Mouse (Mus musculus) liver, embryonic 16.5 days (tissue): ENCODE data around the gene Elf2. TPM values are rescaled to one million over a fixed set of nuclear protein-coding genes. Genes with fewer than 3 reads are reported as not detected.
A peak's percentile ranks its signal among the peaks of the same experiment; 100 is the strongest.
"Not testable (repeated sequence)": the region's sequence is repeated elsewhere in the genome, so short reads cannot be mapped to it uniquely, and the experiment has no call there.

Source experiments
- ATAC-seq: fragments of 200-750 bp; cut with Nextera tagmentation; 2 replicates; pipeline ENCODE4 v1.8.0; 2017; ENCODE audit warnings: low read depth, mild to moderate bottlenecking, moderate number of reproducible peaks, moderate library complexity
- H3K27ac ChIP-seq: fragments of 300-500 bp; sonication (generic); 2 replicates; pipeline ENCODE4 v1.5.1; 2014; ENCODE audit warnings: mild to moderate bottlenecking, low read length
- H3K27me3 ChIP-seq: fragments of 300-500 bp; sonication (generic); 2 replicates; pipeline ENCODE4 v1.6.1; 2014; ENCODE audit warnings: low read depth, low read length, mixed read lengths; ENCODE audit not compliant: control insufficient read depth, insufficient read depth
- H3K36me3 ChIP-seq: fragments of 300-500 bp; sonication (generic); 2 replicates; pipeline ENCODE4 v1.6.1; 2014; ENCODE audit warnings: mild to moderate bottlenecking; ENCODE audit not compliant: control insufficient read depth, insufficient read depth
- H3K4me1 ChIP-seq: fragments of 300-500 bp; sonication (generic); 2 replicates; pipeline ENCODE4 v1.6.1; 2014; ENCODE audit warnings: low read depth, low read length, mixed read lengths; ENCODE audit not compliant: control insufficient read depth
- H3K4me2 ChIP-seq: fragments of 300-500 bp; sonication (generic); 2 replicates; pipeline ENCODE4 v1.6.1; 2014; ENCODE audit warnings: low read depth, low read length, mixed read lengths
- H3K4me3 ChIP-seq: fragments of 300-500 bp; sonication (generic); 2 replicates; pipeline ENCODE4 v1.5.1; 2014; ENCODE audit warnings: low read depth, mild to moderate bottlenecking, low read length
- H3K9ac ChIP-seq: fragments of 300-500 bp; sonication (generic); 2 replicates; pipeline ENCODE4 v1.6.1; 2014; ENCODE audit warnings: low read depth, low read length
- H3K9me3 ChIP-seq: fragments of 300-500 bp; sonication (generic); replicated peaks from 2 replicates; pipeline ENCODE4 v1.6.1; 2016; ENCODE audit warnings: low read length; ENCODE audit not compliant: control insufficient read depth
- WGBS: fragments of 180-500 bp; shearing (Covaris S2); extraction: QIAGEN DNeasy Blood & Tissue Kit; methylation state at CpG from one replicate; pipeline ENCODE4 v1.1.7; 2014; ENCODE audit not compliant: insufficient replicate concordance; 5-methylcytosine and 5-hydroxymethylcytosine counted together
- polyA plus RNA-seq: library from polyadenylated mRNA; unstranded; fragments of >200 nt; fragmentation: Nextera tagmentation; extraction: Ambion mirVana; gene quantifications from 2 replicates; pipeline ENCODE4 v1.2.1, GENCODE M21; 2015

Gene Elf2
- polyA plus RNA-seq, 1 experiment from 2014 or later, result 19.0 TPM

DNA sequence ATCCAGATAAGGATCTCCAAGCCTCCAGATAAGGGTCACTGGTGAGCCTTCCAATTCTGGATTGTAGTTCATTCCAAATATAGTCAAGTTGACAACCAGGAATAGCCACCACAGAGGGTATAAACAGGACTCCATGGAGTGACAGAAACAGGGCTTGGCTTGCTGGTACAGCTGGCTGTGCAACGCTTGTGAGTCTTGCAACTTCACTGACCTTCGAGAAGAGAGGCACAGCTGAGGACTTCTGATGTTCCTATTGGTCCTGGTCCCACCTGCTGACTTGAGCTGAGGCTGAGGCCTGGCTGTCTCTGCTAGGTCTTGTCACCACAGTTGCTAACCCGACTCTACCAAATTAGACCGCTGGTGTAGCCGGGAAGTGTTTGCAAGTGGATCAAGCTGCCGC is 122.1 kb downstream of the Elf2 start:
- not testable (repeated sequence) for H3K27me3 ChIP-seq, H3K9me3 ChIP-seq, H3K36me3 ChIP-seq, ATAC-seq, H3K9ac ChIP-seq, H3K4me2 ChIP-seq, H3K4me3 ChIP-seq, H3K27ac ChIP-seq, H3K4me1 ChIP-seq
- WGBS, result 80% methylated on average over 6 of the region's 6 CpGs

DNA sequence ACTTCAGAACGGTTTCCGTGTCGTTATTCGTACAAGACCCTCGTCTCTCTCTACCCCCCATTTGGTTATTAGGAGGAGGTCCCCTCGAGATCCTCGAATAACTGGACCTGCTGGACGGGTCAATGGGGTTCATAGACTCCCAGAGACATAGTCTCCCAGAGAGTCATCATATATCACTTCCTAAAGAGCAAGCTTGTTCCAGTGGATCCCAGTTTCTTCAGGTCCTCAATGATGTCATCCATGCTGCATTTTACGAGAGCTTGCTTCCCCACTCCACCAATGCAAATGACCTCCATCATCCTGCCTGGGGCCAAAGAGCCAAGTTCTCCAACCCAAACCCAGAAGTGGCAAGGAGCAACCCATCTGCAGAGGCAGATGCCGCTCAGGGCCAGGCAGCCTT is 124.1 kb downstream of the Elf2 start:
- not testable (repeated sequence) for H3K27me3 ChIP-seq, H3K4me2 ChIP-seq, H3K9ac ChIP-seq, H3K9me3 ChIP-seq, ATAC-seq, H3K27ac ChIP-seq, H3K4me3 ChIP-seq, H3K4me1 ChIP-seq, H3K36me3 ChIP-seq
- 57% methylated on average over 5 of the region's 10 CpGs for WGBS

DNA sequence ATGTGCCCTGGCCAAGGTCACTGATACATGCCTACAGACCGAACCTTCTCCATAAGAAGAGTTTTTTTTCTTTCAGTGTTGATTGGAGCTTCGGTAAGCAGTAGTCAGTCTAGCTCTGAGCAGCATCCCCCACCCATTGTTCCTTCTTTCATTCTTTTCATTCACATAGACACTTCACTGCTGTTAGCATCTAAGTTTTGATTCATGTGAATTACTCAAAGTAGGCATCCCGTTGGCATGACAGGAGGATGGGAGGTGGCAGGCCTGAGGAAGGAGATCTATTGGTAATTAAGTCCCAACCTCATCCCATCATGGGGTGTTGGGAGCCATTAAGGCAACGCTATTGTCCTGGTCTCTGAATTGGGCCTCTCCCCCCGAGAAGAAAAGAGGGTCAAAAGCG is 124.8 kb downstream of the Elf2 start:
- ATAC-seq, result no peak

DNA sequence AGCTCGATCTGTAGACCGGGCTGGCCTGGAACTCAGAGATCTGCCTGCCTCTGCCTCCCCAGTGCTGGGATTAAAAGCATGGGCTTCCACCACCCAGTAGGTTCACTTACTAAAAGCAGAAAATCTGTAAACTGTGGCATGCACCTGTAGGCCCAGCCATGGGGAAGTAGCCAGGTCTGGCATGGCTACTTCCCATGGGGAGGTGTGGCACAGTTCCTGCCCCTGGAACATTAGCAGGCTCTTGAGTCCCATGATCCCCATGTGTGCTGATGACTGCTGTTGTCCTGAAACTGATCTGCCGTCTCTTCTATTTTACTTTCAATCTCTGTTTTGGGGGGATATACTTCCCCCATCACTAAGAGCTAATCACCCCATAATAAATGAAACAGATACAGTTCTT is 127.4 kb downstream of the Elf2 start:
- Histone ChIP-seq H3K9ac (no peak overlapping the region), H3K9me3 (no peaks in the 10 kb centered on the region), H3K4me2 (no peak overlapping the region), H3K36me3 (no peaks in the 10 kb centered on the region), H3K27ac (no peak overlapping the region), H3K4me3 (no peak overlapping the region), H3K4me1 (no peaks in the 10 kb centered on the region), H3K27me3 (no peaks in the 10 kb centered on the region)
- no peak for ATAC-seq
- WGBS, result 84% methylated on average over 3 of the region's 3 CpGs

More for the DNA sequence above, 124.8 kb downstream of the Elf2 start:
- no peak overlapping the region for H3K9ac ChIP-seq
- H3K4me3 ChIP-seq, result no peak overlapping the region
- H3K27ac ChIP-seq, result no peak overlapping the region
- WGBS, result 57% methylated on average over 6 of the region's 6 CpGs
- H3K36me3 ChIP-seq, result no peaks in the 10 kb centered on the region
- H3K4me2 ChIP-seq, result no peak overlapping the region
- H3K4me1 ChIP-seq, result no peaks in the 10 kb centered on the region
- H3K27me3 ChIP-seq, result peaks cover 4% of the 10 kb centered on the region
- H3K9me3 ChIP-seq, result no peaks in the 10 kb centered on the region

GRCm38 (mm10) chr3:51210485-51210884 is 130.0 kb downstream of the Elf2 start:
- Histone ChIP-seq H3K9me3 (no peaks in the 10 kb centered on the region), H3K4me3 (no peak overlapping the region), H3K27me3 (no peaks in the 10 kb centered on the region), H3K9ac (no peak overlapping the region), H3K4me1 (no peaks in the 10 kb centered on the region), H3K4me2 (no peak overlapping the region), H3K27ac (peak overlapping the region; percentile 39; the same call in 1 of the 2 replicates), H3K36me3 (no peaks in the 10 kb centered on the region)
- 96% methylated on average over 3 of the region's 3 CpGs for WGBS
- no peak for ATAC-seq

DNA sequence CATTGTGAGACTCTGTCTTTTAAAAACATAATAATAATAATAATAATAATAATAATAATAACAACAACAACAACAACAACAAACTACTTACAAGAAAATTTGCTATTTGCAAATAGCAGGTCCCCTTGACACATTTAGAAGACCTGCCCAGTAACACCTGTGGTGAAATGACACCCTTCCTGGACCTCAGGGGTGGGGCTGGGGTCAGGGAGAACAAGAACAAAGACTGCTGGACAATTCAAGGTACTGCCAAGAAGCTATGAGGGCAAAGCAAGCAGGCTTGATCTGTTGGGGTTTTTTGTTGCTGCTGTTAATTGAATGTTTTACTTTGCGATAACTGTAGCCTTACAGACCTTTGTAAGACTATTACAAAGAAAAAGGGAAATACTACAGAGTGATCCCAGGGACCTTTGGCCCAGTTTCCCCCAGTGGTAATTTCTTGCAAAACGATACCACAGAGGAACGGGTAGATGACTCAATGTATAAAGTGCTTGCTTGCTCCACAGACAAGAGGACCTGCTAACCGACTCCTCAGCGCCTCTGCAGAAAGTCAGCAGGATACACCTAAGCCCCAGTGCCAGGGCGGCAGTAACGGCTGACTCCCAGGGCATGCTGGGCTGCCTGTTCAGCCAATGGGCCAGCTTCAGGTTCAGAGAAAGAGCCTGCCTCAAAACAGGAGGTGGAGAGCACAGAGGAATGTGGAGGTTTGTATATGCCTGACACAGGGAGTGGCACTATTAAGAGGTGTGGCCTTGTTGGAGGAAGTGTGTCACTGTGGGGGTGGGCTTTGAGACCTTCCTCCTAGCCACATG is 130.8 kb downstream of the Elf2 start:
- Histone ChIP-seq H3K9me3 (no peaks in the 10 kb centered on the region; the same call in 1 of the 2 replicates), H3K4me3 (no peak overlapping the region), H3K4me2 (no peak overlapping the region), H3K27ac (peak overlapping the region; percentile 67), H3K9ac (no peak overlapping the region), H3K4me1 (no peaks in the 10 kb centered on the region), H3K27me3 (no peaks in the 10 kb centered on the region), H3K36me3 (no peaks in the 10 kb centered on the region)
- WGBS, result 68% methylated on average over 7 of the region's 7 CpGs
- peak; percentile 50 for ATAC-seq

DNA sequence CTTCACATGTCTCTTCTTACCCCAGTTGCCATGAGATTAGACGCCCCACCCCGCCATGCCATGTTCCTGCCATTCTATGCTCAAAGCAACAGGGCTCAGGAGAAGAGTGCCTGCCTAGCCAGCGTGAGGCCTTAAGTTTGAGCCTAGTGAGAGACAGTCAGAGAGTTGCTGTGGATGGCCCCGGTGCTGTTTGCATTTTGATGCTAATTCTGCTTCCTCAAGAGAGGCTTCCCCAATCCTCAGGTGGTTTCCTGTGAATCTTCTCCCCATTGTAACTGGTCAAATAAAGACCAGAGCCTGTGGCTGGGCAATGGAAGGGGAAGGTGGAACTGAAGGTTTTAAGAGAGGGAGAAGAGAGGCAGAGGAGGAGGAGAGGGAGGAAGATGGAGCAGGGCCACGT is 131.8 kb downstream of the Elf2 start:
- Histone ChIP-seq H3K27ac (no peak overlapping the region), H3K4me3 (no peak overlapping the region), H3K4me1 (no peaks in the 10 kb centered on the region; the same call in 1 of the 2 replicates), H3K36me3 (no peaks in the 10 kb centered on the region), H3K9ac (no peak overlapping the region), H3K9me3 (no peaks in the 10 kb centered on the region; the same call in 1 of the 2 replicates), H3K27me3 (no peaks in the 10 kb centered on the region), H3K4me2 (no peak overlapping the region)
- ATAC-seq, result no peak
- WGBS, result 54% methylated on average over 5 of the region's 5 CpGs

DNA sequence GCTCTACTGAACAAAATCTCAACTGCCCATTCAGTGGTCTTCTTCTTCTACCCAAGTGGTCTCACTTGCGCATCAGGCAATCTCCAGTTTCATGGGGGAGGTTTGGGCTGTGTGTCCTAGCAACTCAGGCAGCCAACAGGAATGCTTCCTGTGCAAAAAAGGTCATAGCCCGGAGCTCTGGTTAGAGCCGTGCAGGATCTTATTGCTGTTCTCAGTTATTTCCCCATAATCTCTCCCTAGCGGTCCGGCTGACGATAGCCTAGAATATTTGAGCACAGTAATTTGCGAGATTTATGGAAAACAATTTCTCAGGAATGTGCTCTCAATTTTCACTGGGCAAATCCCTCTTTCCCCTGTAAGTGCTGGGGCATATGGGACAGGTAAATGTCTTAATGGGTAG is 133.9 kb downstream of the Elf2 start:
- no peak overlapping the region for H3K27ac ChIP-seq
- ATAC-seq, result no peak
- no peaks in the 10 kb centered on the region for H3K27me3 ChIP-seq
- H3K9ac ChIP-seq, result no peak overlapping the region
- H3K4me3 ChIP-seq, result no peak overlapping the region
- 74% methylated on average over 7 of the region's 7 CpGs for WGBS
- no peak overlapping the region for H3K4me2 ChIP-seq
- H3K9me3 ChIP-seq, result no peaks in the 10 kb centered on the region; the same call in 1 of the 2 replicates
- no peaks in the 10 kb centered on the region; the same call in 1 of the 2 replicates for H3K4me1 ChIP-seq
- no peaks in the 10 kb centered on the region for H3K36me3 ChIP-seq

DNA sequence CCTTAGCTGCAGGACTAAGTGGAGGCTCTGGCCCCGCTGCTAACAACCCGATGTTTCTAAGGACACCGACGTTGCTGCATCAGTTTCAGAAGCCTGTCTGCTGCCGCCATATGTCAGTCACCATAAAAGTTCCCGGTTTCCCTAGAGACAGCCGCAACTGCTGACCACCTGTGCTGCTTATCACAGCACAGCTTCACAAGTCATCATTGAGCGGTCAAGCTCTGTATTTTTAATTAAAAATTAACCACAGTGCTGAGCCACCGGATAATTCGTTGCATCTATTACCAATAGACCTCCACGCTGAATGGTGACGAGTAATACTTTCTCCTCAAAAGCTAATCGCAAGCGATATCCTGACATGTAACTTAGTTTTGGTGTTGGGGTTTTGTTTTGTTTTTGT is 135.6 kb downstream of the Elf2 start:
- Histone ChIP-seq H3K27ac (no peak overlapping the region), H3K9me3 (peaks cover 2% of the 10 kb centered on the region; the same call in 1 of the 2 replicates), H3K36me3 (no peaks in the 10 kb centered on the region), H3K27me3 (no peaks in the 10 kb centered on the region), H3K4me2 (no peak overlapping the region), H3K4me3 (no peak overlapping the region), H3K4me1 (peaks cover 2% of the 10 kb centered on the region; the same call in 1 of the 2 replicates), H3K9ac (no peak overlapping the region)
- WGBS, result 86% methylated on average over 14 of the region's 14 CpGs
- no peak for ATAC-seq
